Mouse (Mus musculus): ENCODE data around the gene Gm45799. TPM values are rescaled to one million over a fixed set of nuclear protein-coding genes. Genes with fewer than 3 reads are reported as not detected.
A peak's percentile ranks its signal among the peaks of the same experiment; 100 is the strongest.

Gm45799 gene
- polyA plus RNA-seq, 3 experiments from 2014 or later, result 4.9 to 13.7 (median 8.7) TPM

DNA sequence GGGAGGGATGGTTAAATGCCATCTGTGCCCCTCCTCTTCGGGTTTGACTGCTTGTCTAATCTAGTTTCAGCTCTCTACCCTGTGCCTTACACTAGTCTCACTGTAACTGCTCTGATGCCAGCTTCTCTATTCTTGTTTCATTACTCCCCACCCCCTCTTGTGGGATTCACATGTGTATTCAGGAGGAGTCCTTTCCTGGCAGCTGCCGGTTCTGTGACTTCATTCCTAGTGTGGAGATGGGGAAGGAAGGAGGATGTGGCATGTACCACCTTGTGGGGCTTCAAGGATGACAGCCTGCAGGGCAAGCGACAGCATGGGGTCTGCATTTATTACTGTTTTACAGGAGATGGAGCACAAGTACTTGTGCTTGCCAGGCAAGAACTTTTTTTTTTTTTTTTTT, 1.6 kb downstream of the Gm45799 start:
- ATAC-seq, result no peak

DNA sequence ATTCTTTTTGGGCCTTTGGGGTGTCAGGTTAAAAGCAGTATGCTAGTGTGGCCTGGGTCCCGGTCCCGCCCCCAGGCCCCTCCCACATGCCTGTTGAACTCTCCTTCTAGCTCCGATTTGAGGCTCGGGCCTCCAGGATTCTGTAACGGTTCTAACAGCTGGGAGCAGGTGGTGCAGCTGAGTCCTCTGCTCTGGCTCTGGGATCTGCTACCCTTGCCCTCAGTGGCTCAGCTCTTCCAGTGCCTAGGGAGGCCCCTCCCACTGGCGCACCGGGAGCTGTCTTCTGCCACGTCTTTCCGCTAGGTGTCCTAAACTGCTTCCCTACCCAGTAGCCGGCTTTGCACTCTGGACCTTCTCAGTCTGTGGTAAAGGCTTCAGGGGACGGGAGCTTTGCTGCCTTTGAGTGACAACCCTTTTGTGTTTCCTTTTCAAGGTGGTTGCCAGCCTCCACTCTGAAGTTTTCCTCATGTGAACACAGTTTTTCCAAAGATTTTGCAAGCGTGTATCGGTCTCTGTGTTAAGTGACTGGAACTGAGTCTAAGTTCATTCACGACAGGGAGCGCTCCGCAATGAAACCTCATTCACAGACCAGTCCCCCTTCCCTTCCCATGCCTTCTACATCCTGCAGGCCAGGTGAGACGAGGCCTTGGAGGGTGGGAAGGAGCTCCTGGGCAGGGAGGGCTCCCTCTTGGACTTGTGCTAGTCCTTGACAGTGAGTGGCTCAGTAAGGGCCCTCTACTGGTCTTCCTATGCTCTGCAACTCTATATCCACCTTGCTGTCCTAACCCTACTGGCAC, 10.5 kb downstream of the Gm45799 start, which contains the start of gene Dnhd1:
Dnhd1 (plus strand) TSS at position 189 of the 797 bp plus-strand sequence.
- peak; percentile 92 for ATAC-seq

DNA sequence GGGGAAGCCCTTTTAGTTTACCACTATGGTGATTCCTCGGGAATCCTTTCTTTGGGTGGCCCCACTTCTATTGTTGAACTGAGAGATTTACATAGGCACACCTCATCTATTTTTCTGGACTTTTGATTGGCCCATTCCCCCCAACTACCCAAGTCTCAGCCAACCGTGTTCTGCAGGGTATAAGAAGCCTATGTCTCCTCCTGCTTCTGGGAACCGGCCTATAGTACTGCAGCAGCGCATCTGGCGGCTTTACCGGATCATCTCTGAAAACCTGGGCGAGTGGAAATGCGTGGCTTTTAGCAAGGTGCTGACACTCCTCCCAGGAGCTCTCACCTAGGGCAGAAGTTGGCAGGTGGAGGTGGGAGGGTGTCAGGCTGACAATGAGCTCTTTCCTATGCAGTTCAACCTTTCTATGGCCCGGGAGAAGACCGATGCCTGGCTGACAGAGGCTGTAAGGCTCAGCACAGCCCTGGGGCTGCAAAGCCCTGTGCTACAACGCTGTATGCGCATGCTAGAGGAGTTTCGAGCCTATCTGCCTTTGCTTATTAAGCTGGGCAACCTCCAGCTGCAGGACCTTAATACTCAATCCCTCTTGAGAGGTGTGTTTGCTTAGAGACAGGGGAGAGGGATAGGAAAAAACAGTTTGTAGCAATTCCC, 45.3 kb downstream of the Gm45799 start:
- no peak for ATAC-seq

DNA sequence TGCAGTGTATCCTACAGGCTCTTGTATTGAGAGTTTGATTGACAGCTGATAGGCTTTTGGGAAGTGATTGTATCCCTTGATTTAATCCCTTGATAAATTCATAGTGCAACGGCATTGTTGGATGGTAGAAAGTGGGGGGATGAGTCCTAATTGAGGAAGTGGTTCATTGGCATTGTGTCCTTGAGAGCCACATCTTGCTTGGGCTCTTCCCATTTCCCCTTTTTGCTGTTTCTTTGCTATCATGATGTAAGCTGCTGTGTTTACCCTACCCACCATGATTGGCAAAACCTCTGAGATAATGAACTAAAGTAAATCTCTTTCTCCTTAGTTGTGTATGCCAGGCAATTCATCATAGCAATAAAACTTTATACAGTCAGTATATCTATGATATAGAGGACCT, 50.5 kb downstream of the Gm45799 start:
- no peak for ATAC-seq

- no peak for ATAC-seq
Measured at GRCm38 (mm10) chr7:105703184-105703583, 62.8 kb downstream of the Gm45799 start.

GRCm38 (mm10) chr7:105703816-105704215, 63.5 kb downstream of the Gm45799 start:
- no peak for ATAC-seq

- no peak for ATAC-seq
Measured at GRCm38 (mm10) chr7:105708733-105709132, 68.4 kb downstream of the Gm45799 start.

DNA sequence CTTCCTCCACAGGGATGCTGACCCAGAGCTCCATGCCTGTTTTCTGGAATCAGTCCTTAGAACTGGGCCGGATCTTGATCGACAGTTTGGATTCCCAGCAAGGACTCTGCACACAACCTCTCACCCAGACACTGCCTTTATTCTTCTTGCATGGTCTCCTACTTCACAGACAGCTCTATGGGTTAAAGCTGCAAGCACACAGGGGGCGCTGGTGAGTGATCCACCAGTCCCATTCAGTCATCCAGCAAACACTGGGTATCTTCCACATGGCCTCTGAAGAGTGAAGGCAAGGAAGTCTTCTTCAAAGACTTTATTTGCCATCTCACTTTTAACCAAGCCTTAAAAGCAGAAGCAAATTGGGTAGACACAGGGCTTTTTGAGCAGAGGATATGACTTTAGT, 75.0 kb downstream of the Gm45799 start:
- ATAC-seq, result no peak

DNA sequence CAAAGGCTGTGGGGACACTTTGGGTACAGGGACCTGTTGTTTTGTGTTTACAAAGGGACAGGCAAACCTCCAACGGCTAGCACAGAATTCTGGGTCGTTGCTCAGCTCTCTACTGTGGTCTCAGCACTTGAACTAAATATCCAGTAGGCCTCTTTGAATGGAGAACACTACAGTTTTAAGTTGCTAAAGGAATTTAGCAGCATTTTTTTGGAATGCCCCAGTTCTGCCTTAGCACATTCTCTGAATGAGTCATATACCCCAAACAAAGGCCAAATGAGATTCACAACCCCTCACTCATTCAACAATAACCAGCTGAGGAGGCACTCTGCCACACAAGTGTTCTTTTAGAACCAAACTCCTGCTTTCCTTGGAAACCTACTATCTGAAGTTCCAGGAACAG, 81.6 kb downstream of the Gm45799 start:
- no peak for ATAC-seq

- ATAC-seq, result peak; percentile 98
Measured at GRCm38 (mm10) chr7:105726144-105726979, 86.0 kb downstream of the Gm45799 start.

- no peak for ATAC-seq
Measured at GRCm38 (mm10) chr7:105726980-105727325, 86.6 kb downstream of the Gm45799 start.

DNA sequence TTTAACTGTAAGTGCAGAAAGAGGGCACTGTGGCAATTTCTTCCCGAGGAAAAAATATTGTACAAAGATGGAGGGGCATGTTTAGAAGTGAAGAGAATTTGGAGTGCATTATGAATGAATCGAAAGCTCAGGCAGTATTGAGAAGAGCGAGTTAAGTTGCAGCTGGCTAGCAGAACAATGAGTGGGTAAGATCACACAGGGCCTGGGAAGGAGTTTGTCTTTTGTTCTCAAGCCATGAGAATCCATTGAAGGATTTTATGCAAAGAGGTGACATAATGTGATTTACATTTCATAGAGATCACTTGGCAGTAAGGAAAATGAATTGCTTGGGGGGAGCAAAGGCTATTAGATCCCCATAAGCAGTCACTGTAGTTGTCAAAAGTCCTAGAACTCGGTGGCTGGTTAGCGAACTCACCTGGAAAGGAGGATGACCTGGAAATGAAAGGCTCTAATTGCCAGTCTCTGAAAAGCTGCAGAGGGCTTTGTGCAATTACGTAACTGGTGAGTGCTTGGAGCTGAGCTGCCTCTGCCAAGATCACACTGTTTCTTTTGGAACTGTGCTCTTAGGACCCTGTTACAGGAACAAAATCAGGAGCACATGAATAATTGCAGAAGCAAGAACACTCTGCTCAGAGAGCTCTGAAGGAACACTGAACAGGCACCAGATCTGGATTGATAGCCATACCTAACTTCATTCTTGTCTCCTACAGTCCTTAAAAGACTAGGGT, 88.5 kb downstream of the Gm45799 start:
- no peak for ATAC-seq

GRCm38 (mm10) chr7:105733836-105734235, 93.5 kb downstream of the Gm45799 start:
- ATAC-seq, result no peak

Other genes starting within 250 kb of the Gm45799 start
- 10 to 100 TPM; 10.5 to 25.3 (median 17.5) TPM for gene Fam160a2, start 240.5 kb upstream of the Gm45799 start, polyA plus RNA-seq (2017; shearing (Covaris generic))
- not detected for gene Cnga4, start 236.0 kb upstream of the Gm45799 start, polyA plus RNA-seq (2017; shearing (Covaris generic))
- not detected for gene Cckbr, start 214.8 kb upstream of the Gm45799 start, polyA plus RNA-seq (2017; shearing (Covaris generic))
- not detected for gene Cavin3, start 158.3 kb upstream of the Gm45799 start, polyA plus RNA-seq (2017; shearing (Covaris generic))
- 10 to 100 TPM; 15.4 to 23.7 (median 22.3) TPM for gene Smpd1, start 86.2 kb upstream of the Gm45799 start, polyA plus RNA-seq (2017; shearing (Covaris generic))
- gene Apbb1, start 58.9 kb upstream of the Gm45799 start, polyA plus RNA-seq (2017; shearing (Covaris generic)), result 10 to 100 TPM in 1 of 3 experiments, 1 to 10 TPM in 2; 2.9 to 10.5 (median 3.8) TPM
- not detected for gene Hpx, start 40.4 kb upstream of the Gm45799 start, polyA plus RNA-seq (2017; shearing (Covaris generic))
- gene Trim3, start 7.0 kb upstream of the Gm45799 start, polyA plus RNA-seq (2017; shearing (Covaris generic)), result 1 to 10 TPM in 2 of 3 experiments, under 1 TPM in 1; 0.70 to 5.4 (median 3.3) TPM
- gene Timm10b, start 496 bp upstream of the Gm45799 start, polyA plus RNA-seq (2017; shearing (Covaris generic)), result 100 to 1,000 TPM; 193 to 230 (median 222) TPM
- gene Arfip2, start 136 bp upstream of the Gm45799 start, polyA plus RNA-seq (2017; shearing (Covaris generic)), result 10 to 100 TPM; 10.3 to 12.8 (median 12.2) TPM
- gene Dnhd1, start 10.3 kb downstream of the Gm45799 start, polyA plus RNA-seq (2017; shearing (Covaris generic)), result 1 to 10 TPM in 1 of 3 experiments, under 1 TPM in 2; 0.26 to 1.1 (median 0.46) TPM
- 100 to 1,000 TPM; 152 to 175 (median 153) TPM for gene Ilk, start 96.0 kb downstream of the Gm45799 start, polyA plus RNA-seq (2017; shearing (Covaris generic))
- gene Rrp8, start 96.8 kb downstream of the Gm45799 start, polyA plus RNA-seq (2017; shearing (Covaris generic)), result 10 to 100 TPM; 14.9 to 21.8 (median 19.9) TPM
- 10 to 100 TPM; 12.4 to 25.1 (median 14.3) TPM for gene Taf10, start 103.8 kb downstream of the Gm45799 start, polyA plus RNA-seq (2017; shearing (Covaris generic))
- gene Tpp1, start 111.7 kb downstream of the Gm45799 start, polyA plus RNA-seq (2017; shearing (Covaris generic)), result 100 to 1,000 TPM in 2 of 3 experiments, 10 to 100 TPM in 1; 92.5 to 132 (median 131) TPM
- gene Dchs1, start 147.1 kb downstream of the Gm45799 start, polyA plus RNA-seq (2017; shearing (Covaris generic)), result under 1 TPM in 1 of 3 experiments, not detected in 2; 0.08 TPM
- gene Mrpl17, start 170.5 kb downstream of the Gm45799 start, polyA plus RNA-seq (2017; shearing (Covaris generic)), result 100 to 1,000 TPM; 173 to 204 (median 177) TPM